Mouse (Mus musculus) liver, embryonic 14.5 days (tissue): ENCODE data around the gene Ndufb2. TPM values are rescaled to one million over a fixed set of nuclear protein-coding genes. Genes with fewer than 3 reads are reported as not detected.

Experiments
- ATAC-seq: fragments of 200-750 bp; cut with Nextera tagmentation; 2 replicates; pipeline ENCODE4 v1.8.0; 2017; ENCODE audit warnings: moderate number of reproducible peaks, mild to moderate bottlenecking, moderate library complexity; ENCODE audit not compliant: insufficient read depth
- DNase-seq, 3 experiments: peaks; one replicate each; pipeline ENCODE4 v3.0.0-alpha.2; 2012 to 2013; ENCODE audit warnings: low read depth in 3 of 3, low spot score in 3 of 3
- H3K27ac ChIP-seq: fragments of 300-500 bp; sonication (generic); 2 replicates; pipeline ENCODE4 v1.5.1; 2014; ENCODE audit warnings: moderate library complexity, mild to moderate bottlenecking, control low read depth, inconsistent platforms
- H3K27me3 ChIP-seq: fragments of 300-500 bp; sonication (generic); 2 replicates; pipeline ENCODE4 v1.6.1; 2014; ENCODE audit warnings: mild to moderate bottlenecking, low read length, moderate library complexity; ENCODE audit not compliant: control insufficient read depth, insufficient read depth
- H3K36me3 ChIP-seq: fragments of 300-500 bp; sonication (generic); replicated peaks from 2 replicates; pipeline ENCODE4 v1.6.1; 2014; ENCODE audit warnings: low read depth; ENCODE audit not compliant: control insufficient read depth, insufficient read depth
- H3K4me1 ChIP-seq, 2 experiments: fragments of 200-500 bp in 1 of 2; fragments of 300-500 bp in 1 of 2; sonication (generic) in 1 of 2; replicated peaks; 2 replicates each; pipeline ENCODE4 v1.6.1; 2012 to 2014; ENCODE audit warnings: antibody characterized with exemption in 1 of 2, inconsistent platforms in 1 of 2, low read length in 1 of 2; ENCODE audit not compliant: control insufficient read depth in 2 of 2, insufficient read depth in 2 of 2
- H3K4me2 ChIP-seq: fragments of 300-500 bp; sonication (generic); 2 replicates; pipeline ENCODE4 v1.6.1; 2014; ENCODE audit warnings: low read depth, mild to moderate bottlenecking, control low read depth, moderate library complexity
- H3K4me3 ChIP-seq, 2 experiments: fragments of 200-500 bp in 1 of 2; fragments of 300-500 bp in 1 of 2; sonication (generic) in 1 of 2; 2 replicates each; pipeline ENCODE4 v1.5.1; 2012 to 2014; ENCODE audit warnings: low read depth in 2 of 2, low read length in 2 of 2, mild to moderate bottlenecking in 2 of 2, control low read depth in 1 of 2, inconsistent platforms in 1 of 2, moderate library complexity in 1 of 2; ENCODE audit not compliant: insufficient read depth in 1 of 2
- H3K9ac ChIP-seq: fragments of 300-500 bp; sonication (generic); replicated peaks from 2 replicates; pipeline ENCODE4 v1.6.1; 2014; ENCODE audit warnings: mild to moderate bottlenecking, control low read depth, moderate library complexity
- H3K9me3 ChIP-seq: fragments of 300-500 bp; sonication (generic); 2 replicates; pipeline ENCODE4 v1.6.1; 2016; ENCODE audit warnings: low read length, mixed read lengths; ENCODE audit not compliant: control insufficient read depth
- CTCF ChIP-seq: IDR thresholded peaks from 2 replicates; pipeline ENCODE4 v1.5.1; 2016; ENCODE audit warnings: antibody characterized with exemption, low read depth, control low read depth
- EP300 ChIP-seq: IDR thresholded peaks from 2 replicates; pipeline ENCODE4 v1.6.1; 2016; ENCODE audit warnings: antibody characterized with exemption, low read depth
- WGBS: fragments of 180-500 bp; shearing (Covaris S2); extraction: QIAGEN DNeasy Blood & Tissue Kit; methylation state at CpG from one replicate; pipeline ENCODE4 v1.1.7; 2014; ENCODE audit not compliant: insufficient replicate concordance; 5-methylcytosine and 5-hydroxymethylcytosine counted together
- polyA plus RNA-seq, 2 experiments: library from polyadenylated mRNA; depleted of rRNA in 1 of 2; stranded (reverse) in 1 of 2; unstranded in 1 of 2; fragments of >200 nt; fragmentation: Nextera tagmentation in 1 of 2; extraction: Ambion mirVana in 1 of 2; gene quantifications; 2 replicates each; pipeline versions ENCODE4 v1.2.1 to v1.2.3; 2012 to 2014

Gene Ndufb2
- polyA plus RNA-seq, 2 experiments, result 105 to 279 TPM

DNA sequence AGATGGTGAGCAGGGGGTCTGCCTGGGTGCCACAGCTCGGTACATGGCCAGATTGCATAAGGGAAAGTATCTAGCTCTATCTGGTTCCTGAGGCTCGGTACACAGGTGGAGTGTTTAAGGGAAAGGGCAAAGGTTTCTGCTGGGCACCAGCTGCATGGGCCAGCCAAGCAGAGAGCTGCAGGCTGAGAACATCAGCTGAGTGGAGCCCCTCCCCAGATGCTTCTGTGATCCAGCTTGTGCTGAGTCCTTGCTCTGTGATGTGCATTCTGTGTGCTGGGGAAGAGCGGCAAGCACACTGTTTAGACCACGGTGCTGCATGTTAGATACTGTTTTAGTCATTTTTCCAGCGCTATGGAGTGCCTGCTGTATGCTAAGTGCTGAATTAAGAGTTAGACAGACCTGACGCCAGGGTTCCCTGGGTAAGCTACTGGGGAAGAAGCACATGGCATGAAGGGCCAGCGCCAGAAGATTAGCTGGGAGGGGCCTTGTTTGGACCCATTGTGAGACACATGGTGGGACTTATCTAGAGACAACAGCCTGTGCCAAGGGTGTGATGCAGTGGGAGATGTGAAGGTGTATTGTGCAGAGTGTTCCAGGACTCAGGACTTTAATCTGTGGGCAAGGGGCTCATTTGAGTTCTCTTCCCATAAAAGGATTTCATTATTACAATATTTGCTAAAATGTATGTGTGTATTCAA lies 11.1 kb upstream of the Ndufb2 start:
- Histone ChIP-seq H3K9me3 (no peaks in the 10 kb centered on the region), H3K27me3 (no peaks in the 10 kb centered on the region), H3K27ac (peak overlapping the region; percentile 53), H3K9ac (peak overlapping the region; percentile 47), H3K4me2 (peak overlapping the region; percentile 45), H3K4me3 (no peak overlapping the region), H3K36me3 (no peaks in the 10 kb centered on the region; the same call in 1 of the 2 replicates), H3K4me1 (peaks cover 15% of the 10 kb centered on the region in 2 experiments)
- peak; percentile 83 for TF ChIP-seq EP300
- no peak for TF ChIP-seq CTCF
- 41% methylated on average over 7 of the region's 7 CpGs for whole genome bisulfite sequencing
- ATAC-seq (peak; percentile 96), DNase-seq (peak; percentile 59 to 67 (median 63))

DNA sequence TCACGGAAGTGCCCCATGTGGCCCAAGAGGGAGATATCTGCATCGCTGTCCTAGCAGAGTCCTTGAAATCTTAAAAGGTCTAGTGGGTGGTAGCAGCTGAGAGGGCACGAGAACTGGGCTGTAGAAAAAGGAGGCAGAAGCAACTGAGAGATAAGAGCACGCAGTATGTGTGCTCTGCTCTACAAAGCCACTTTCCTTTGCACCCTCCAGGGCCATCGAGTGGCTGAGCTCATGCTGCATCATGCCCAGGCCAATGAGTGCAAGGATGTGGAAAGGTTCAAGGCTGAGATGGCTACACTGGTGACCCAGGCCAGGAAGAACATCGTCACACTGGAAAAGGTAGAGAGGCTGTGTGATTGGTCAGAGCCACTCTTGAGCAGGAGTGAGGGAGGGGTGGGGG lies 6.9 kb upstream of the Ndufb2 start, which contains the start of gene Gm42420:
Gene Gm42420, plus strand, starts transcription at position 237 of the 400 bp plus-strand sequence.
- Histone ChIP-seq H3K9ac (no peak within 1 kb of the TSS), H3K9me3 (no peaks in the 10 kb centered on the region), H3K36me3 (no peaks in the 10 kb centered on the region; the same call in 1 of the 2 replicates), H3K27ac (no peak within 1 kb of the TSS), H3K4me1 (peaks cover 15% of the 10 kb centered on the region in 2 experiments), H3K4me3 (no peak within 1 kb of the TSS), H3K4me2 (no peak within 1 kb of the TSS), H3K27me3 (no peaks in the 10 kb centered on the region)
- WGBS, result 50% methylated on average over 6 of the region's 6 CpGs
- DNase-seq (no peak), ATAC-seq (0 out of 2 replicates have a peak, but pooled peaks have one; percentile 32)
- TF ChIP-seq EP300 (no peak), CTCF (no peak)

DNA sequence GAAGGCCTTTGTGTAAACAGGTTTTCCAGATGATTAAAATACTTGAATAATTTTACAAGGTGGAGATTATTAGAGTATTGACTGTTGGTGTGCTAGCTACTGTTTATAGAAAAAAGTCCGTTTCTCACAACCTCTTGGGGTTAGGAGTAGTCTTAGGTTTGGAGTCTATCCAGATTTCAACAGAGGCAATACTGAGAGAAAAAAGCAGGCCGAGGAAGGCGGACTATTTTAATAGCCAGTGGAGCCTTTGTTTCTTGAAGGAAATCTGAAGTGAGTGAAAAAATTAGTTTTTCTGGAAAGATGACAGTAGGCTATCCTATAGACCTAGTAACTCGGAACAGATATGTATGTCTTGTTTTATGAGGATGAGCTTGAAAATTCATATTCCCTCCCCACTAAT lies 893 bp upstream of the Ndufb2 start:
- TF ChIP-seq CTCF (no peak), EP300 (no peak)
- Histone ChIP-seq H3K27ac (no peak overlapping the region), H3K4me2 (peak overlapping the region; percentile 67), H3K4me3 (no peak overlapping the region), H3K9me3 (no peaks in the 10 kb centered on the region), H3K9ac (no peak overlapping the region; the same call in 1 of the 2 replicates), H3K36me3 (no peaks in the 10 kb centered on the region; the same call in 1 of the 2 replicates), H3K4me1 (peaks cover 5 to 8% of the 10 kb centered on the region in 2 experiments), H3K27me3 (no peaks in the 10 kb centered on the region)
- DNase-seq (no peak), ATAC-seq (no peak)
- WGBS, result 83% methylated on average over 4 of the region's 4 CpGs

DNA sequence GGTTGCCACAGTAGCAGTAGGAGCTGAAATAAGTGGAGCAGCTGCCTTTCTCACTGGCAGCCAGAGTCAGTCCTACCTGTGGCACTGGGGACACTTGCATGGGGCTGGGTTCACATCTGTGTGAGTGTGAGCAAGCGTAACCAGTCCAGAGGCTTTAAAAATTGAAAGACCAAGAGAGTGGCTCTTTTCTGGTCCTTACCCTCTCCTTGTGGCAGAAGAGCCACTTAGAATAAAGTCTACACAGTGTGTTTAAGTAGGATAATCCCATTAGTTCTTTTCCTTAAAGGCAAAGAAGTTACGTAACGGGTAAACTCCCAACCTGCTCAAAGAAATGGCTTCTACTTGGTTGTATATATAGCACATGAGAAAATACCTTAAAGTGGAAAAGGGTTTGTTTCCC lies 8.5 kb downstream of the Ndufb2 start:
- Histone ChIP-seq H3K9ac (no peak overlapping the region), H3K9me3 (no peaks in the 10 kb centered on the region), H3K4me2 (no peak overlapping the region), H3K4me3 (no peak overlapping the region), H3K36me3 (peaks cover 23% of the 10 kb centered on the region), H3K4me1 (no peaks in the 10 kb centered on the region), H3K27me3 (no peaks in the 10 kb centered on the region), H3K27ac (no peak overlapping the region)
- ATAC-seq, result no peak
- DNase-seq, result no peak
- WGBS, result 91% methylated on average over 3 of the region's 3 CpGs
- TF ChIP-seq CTCF, result no peak
- TF ChIP-seq EP300, result no peak

DNA sequence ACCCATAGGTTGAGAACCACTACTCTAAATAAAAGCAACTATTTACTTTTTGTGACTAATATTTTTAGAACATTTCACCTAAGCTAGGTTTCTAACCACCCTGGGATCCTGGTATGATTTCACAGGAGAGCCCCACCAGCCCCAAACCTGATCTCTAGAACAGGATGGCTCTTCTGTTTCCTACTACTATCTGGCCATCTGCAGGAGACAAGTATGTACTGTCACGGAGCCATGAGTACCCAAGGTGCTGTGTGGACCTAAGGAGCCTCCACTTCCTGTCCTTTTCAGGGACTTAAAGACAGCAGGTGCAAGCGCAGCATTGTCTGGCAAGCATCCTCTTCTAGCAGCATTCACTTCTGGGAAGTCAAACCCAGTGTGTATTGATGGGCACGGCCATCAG lies 9.5 kb downstream of the Ndufb2 start:
- no peaks in the 10 kb centered on the region for H3K9me3 ChIP-seq
- no peak overlapping the region for H3K4me3 ChIP-seq
- no peak overlapping the region for H3K9ac ChIP-seq
- no peaks in the 10 kb centered on the region for H3K27me3 ChIP-seq
- no peak overlapping the region for H3K4me2 ChIP-seq
- H3K4me1 ChIP-seq, result no peaks in the 10 kb centered on the region
- WGBS, result 68% methylated on average over 3 of the region's 3 CpGs
- H3K27ac ChIP-seq, result no peak overlapping the region
- TF ChIP-seq CTCF (no peak), EP300 (no peak)
- DNase-seq (no peak), ATAC-seq (no peak)
- peaks cover 23% of the 10 kb centered on the region for H3K36me3 ChIP-seq
